Mouse (Mus musculus): ENCODE measurements at regions not wholly inside any gene's neighbourhood (a gene's known extent, or its start where the extent isn't known, plus 50 kb on each side); places are given as distances from the start of the nearest gene placed in this dataset.

DNA sequence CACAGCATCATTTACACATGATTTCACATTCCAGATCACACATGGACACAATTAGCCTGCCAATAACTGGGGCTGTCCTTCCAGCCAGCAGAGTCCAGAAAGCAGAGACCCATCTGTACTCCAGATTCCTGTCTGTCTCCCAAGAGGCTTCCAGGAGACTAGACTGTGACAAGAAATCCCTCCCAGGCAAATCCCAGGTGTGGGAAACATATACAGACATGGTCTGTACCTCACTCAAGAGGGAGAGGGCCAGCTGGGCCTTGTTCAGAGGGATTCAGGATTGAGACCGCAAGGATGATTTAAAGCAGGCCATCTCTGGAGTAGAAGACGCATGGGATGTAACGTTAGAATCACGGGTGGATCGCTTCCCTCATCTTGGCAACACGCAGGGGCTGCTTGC, 182.7 kb upstream of the Prr30 start:
- no peak overlapping the region for H3K4me3 ChIP-seq
- no peaks in the 10 kb centered on the region for H3K36me3 ChIP-seq
- DNase-seq (ENCODE audit: low spot score), result peak; percentile 25
- no peak overlapping the region for H3K27ac ChIP-seq
- no peaks in the 10 kb centered on the region for H3K9me3 ChIP-seq
- H3K4me1 ChIP-seq (replicated peaks), result peaks cover 24% of the 10 kb centered on the region
- WGBS, result 61% methylated on average over 6 of the region's 6 CpGs
- H3K27me3 ChIP-seq (ENCODE audit: insufficient read depth, poor library complexity, severe bottlenecking), result no peaks in the 10 kb centered on the region

DNA sequence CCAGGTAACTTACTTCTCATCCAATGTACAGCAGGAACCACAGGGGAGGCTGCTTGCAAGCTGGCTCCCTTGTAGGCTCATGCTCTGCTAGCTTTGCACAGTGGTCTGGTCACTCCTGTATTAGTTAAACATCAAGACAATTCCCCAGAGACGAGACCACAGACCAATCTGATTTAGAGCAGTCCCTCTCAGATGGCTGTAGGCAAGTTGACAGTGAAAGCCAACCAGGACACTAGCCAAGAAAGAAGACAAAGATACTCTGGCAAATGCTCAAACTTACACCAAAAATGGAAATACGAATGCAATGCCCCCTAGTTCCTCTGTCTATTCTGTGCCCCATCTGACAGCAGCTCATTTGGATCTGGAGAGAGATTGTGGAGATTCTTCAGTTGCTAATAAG, 181.8 kb upstream of the Prr30 start:
- H3K27ac ChIP-seq, result no peak overlapping the region
- H3K4me1 ChIP-seq (replicated peaks), result peaks cover 24% of the 10 kb centered on the region
- H3K4me3 ChIP-seq, result no peak overlapping the region
- no peaks in the 10 kb centered on the region for H3K36me3 ChIP-seq
- 87% methylated on average over 2 of the region's 2 CpGs for WGBS
- no peak for DNase-seq (ENCODE audit: low spot score)
- no peaks in the 10 kb centered on the region for H3K9me3 ChIP-seq
- no peaks in the 10 kb centered on the region for H3K27me3 ChIP-seq (ENCODE audit: insufficient read depth, poor library complexity, severe bottlenecking)

DNA sequence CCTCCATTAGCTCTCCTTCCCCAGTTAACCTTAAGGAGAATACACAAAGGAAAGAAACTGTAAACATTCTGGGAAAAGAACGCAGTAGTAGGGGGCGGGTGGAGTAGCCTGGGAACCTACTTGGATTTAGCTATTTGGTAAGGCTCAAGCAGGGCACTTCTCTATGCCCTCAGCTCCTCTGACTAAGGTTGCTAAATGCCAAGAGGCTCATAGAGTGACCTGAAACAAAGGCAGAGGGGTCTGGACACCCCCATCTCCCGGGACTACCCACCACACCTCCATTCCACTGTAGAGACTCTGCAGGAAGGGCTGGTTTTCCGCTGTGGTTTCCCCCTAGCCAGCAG, 179.5 kb upstream of the Prr30 start:
- no peaks in the 10 kb centered on the region for H3K27me3 ChIP-seq (ENCODE audit: insufficient read depth, poor library complexity, severe bottlenecking)
- H3K4me1 ChIP-seq (replicated peaks), result peaks cover 27% of the 10 kb centered on the region
- no peak for DNase-seq (ENCODE audit: low spot score)
- no peaks in the 10 kb centered on the region for H3K9me3 ChIP-seq
- WGBS, result 52% methylated on average over 4 of the region's 4 CpGs
- H3K36me3 ChIP-seq, result no peaks in the 10 kb centered on the region
- peak overlapping the region; percentile 42; the same call in 1 of the 2 replicates for H3K4me3 ChIP-seq
- H3K27ac ChIP-seq, result peak overlapping the region; percentile 83; the same call in 1 of the 2 replicates

DNA sequence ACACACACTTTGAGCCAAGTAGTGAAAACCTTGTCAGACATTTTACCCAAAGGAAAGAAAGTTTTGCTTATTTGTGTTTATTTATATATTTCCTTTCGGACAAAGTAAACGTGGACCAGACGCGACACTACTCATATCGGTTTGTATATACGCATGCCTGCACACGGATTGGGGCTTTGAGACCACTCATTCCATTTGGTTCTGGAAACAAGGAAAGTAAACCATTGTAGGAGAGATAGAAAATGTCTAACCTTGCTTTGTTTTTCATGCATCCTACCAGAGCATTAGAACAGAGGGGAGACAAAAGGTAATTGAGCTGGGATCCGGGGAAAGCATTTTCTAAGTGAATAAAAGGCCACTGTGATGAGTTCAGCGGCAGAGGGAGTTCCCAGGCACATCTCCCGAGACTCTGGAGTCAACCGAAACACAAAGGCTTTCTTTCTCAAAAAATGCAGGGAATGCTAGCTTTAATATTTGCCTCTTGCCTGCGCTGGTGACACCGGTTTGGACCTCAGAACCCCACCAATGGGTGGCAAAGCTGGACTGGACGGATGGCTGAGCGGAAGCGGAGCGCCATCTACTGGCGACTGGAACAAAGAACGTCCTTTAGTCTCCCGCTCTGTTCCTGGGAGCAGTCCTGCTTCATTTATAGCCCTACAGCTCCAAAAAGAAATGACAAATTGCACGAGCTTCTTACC, 179.0 kb upstream of the Prr30 start:
- H3K9me3 ChIP-seq, result no peaks in the 10 kb centered on the region
- H3K4me3 ChIP-seq, result peak overlapping the region; percentile 42
- peaks cover 27% of the 10 kb centered on the region for H3K4me1 ChIP-seq (replicated peaks)
- H3K36me3 ChIP-seq, result no peaks in the 10 kb centered on the region
- WGBS, result 22% methylated on average over 21 of the region's 21 CpGs
- H3K27ac ChIP-seq, result peak overlapping the region; percentile 83
- DNase-seq (ENCODE audit: low spot score), result peak; percentile 83
- no peaks in the 10 kb centered on the region for H3K27me3 ChIP-seq (ENCODE audit: insufficient read depth, poor library complexity, severe bottlenecking)

DNA sequence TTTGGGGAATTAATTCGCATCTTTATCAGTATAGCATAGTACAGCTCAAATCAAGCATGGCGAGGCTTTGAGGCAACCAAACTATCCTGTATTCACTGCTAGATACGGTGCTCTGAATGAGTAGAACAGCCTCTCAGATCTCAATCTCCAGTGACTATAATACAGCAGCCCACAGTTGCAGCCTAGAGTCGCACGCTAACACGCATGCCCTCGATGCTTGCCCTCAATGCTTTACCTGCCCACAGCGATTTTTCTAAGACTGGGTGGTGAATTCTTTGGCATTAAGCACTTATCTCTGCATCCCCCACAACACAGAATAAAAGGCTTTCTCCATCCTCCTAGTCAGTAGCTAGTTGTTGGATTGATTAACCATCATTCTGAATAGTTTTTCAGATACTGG, 178.4 kb upstream of the Prr30 start:
- WGBS, result 65% methylated on average over 8 of the region's 8 CpGs
- Histone ChIP-seq H3K27me3 (ENCODE audit: insufficient read depth, poor library complexity, severe bottlenecking) (no peaks in the 10 kb centered on the region), H3K4me1 (replicated peaks) (peaks cover 27% of the 10 kb centered on the region), H3K36me3 (no peaks in the 10 kb centered on the region), H3K9me3 (no peaks in the 10 kb centered on the region), H3K4me3 (no peak overlapping the region), H3K27ac (peak overlapping the region; percentile 83)
- DNase-seq (ENCODE audit: low spot score), result no peak

DNA sequence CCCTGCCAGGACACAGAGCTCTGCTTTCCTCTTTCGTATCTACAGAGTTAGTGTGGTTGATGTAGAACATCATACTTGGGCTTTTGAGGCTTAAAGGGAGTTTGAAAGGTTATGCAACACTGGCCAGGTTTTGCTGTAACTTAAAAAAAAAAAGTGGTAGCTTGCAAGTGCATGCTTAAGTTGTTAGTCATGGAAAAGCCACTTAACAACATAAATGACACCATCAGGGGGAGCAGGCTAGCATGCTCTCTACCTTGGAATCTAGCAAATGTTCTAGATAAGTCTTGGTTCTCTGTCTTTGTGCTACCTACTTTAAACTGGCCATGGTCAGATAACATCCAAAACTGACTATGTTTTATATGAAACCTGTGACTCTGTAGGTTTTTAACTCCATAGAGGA, 176.6 kb upstream of the Prr30 start:
- H3K9me3 ChIP-seq, result no peaks in the 10 kb centered on the region
- DNase-seq (ENCODE audit: low spot score), result no peak
- H3K4me3 ChIP-seq, result no peak overlapping the region
- H3K4me1 ChIP-seq (replicated peaks), result peaks cover 19% of the 10 kb centered on the region
- no peaks in the 10 kb centered on the region for H3K36me3 ChIP-seq
- H3K27ac ChIP-seq, result no peak overlapping the region
- no peaks in the 10 kb centered on the region for H3K27me3 ChIP-seq (ENCODE audit: insufficient read depth, poor library complexity, severe bottlenecking)
- 82% methylated on average over 1 of the region's 1 CpGs for WGBS

DNA sequence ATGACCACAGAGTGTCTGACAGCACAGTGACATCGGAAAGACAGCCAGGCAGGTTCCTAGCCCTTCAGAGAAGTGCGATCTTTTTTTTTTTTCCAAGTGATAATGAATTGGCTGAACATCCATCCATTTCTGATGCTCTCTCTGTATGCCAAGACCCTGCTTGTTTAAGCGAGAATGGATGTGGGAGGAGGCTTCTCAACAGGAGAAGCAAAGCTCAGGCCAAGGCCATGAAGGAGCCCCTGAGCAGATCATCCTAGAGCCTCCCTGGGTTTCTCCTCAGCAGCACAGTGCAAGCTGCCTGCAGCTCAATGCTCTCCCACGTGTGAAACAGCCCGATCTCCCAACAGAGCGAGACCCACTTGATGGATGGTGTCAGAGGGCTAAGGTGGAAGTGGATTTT, 175.7 kb upstream of the Prr30 start:
- DNase-seq (ENCODE audit: low spot score), result no peak
- H3K27ac ChIP-seq, result no peak overlapping the region
- H3K36me3 ChIP-seq, result no peaks in the 10 kb centered on the region
- no peaks in the 10 kb centered on the region for H3K9me3 ChIP-seq
- no peak overlapping the region for H3K4me3 ChIP-seq
- no peaks in the 10 kb centered on the region for H3K27me3 ChIP-seq (ENCODE audit: insufficient read depth, poor library complexity, severe bottlenecking)
- peaks cover 19% of the 10 kb centered on the region for H3K4me1 ChIP-seq (replicated peaks)
- 65% methylated on average over 6 of the region's 6 CpGs for WGBS

DNA sequence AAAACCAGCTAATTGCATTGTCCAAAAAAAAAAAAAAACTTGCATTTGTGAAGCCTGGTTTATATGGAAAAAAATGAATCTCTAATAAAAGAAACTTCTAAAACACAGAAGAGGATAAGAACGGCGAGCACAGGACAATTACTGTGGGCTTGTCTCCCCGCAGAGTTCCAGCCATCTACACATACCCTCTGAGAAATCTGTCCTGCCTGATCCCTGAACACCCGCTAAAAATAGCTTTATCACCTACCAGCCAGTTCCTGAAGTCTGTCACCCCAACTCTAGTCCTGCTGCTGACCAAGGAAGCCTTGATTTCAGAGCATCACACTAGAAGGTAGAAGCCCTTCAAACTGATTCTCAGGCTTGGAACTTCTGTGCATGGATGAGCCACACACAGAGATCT, 173.7 kb upstream of the Prr30 start:
- Histone ChIP-seq H3K4me3 (no peak overlapping the region), H3K27ac (no peak overlapping the region), H3K27me3 (ENCODE audit: insufficient read depth, poor library complexity, severe bottlenecking) (no peaks in the 10 kb centered on the region), H3K4me1 (replicated peaks) (peaks cover 11% of the 10 kb centered on the region), H3K9me3 (no peaks in the 10 kb centered on the region), H3K36me3 (no peaks in the 10 kb centered on the region)
- DNase-seq (ENCODE audit: low spot score), result no peak
- WGBS, result 88% methylated on average over 4 of the region's 4 CpGs

DNA sequence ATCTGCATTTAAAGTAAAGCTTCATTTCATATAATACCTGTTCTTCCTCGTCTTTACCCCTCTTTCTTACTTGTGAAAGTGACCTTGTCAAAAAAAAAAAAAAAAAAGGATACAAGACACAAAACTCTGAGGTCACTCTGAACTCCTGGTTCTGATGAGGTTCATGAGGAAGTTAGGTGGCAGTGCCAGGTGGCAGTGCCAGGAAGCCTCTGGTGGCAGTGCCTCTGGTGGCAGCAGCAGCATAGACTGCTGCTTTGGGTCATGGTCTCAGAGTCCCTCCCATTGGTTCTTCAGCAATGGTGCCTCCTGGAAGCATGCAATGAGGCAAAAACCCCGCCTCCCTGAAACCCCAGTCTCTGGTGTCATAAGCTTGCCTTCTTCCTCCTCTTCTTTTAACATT, 159.7 kb upstream of the Prr30 start:
- Histone ChIP-seq H3K4me3 (no peak overlapping the region), H3K27me3 (ENCODE audit: insufficient read depth, poor library complexity, severe bottlenecking) (no peaks in the 10 kb centered on the region), H3K4me1 (replicated peaks) (no peaks in the 10 kb centered on the region), H3K27ac (no peak overlapping the region), H3K36me3 (no peaks in the 10 kb centered on the region), H3K9me3 (no peaks in the 10 kb centered on the region)
- no peak for DNase-seq (ENCODE audit: low spot score)
- WGBS, result 80% methylated on average over 2 of the region's 2 CpGs

DNA sequence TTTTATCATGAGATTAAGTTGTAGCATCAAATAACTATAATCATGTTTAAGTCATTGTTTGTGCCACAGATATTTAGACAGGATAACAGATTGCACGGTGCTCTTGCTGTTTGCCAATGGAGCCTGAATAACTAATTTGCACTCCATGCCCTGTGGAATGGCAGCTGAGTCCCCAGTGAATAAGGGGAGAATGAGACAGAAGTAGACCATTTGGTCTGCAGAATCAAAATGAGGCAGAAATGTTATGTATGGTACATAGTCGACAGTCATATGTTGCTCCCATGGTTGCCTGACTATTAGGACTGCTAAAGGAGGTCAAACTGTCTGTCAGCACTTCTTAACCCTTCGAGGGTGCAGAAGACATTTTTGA, 152.9 kb upstream of the Prr30 start:
- H3K27me3 ChIP-seq (ENCODE audit: insufficient read depth, poor library complexity, severe bottlenecking), result no peaks in the 10 kb centered on the region
- no peak overlapping the region for H3K4me3 ChIP-seq
- peaks cover 25% of the 10 kb centered on the region for H3K4me1 ChIP-seq (replicated peaks)
- H3K9me3 ChIP-seq, result no peaks in the 10 kb centered on the region
- peak overlapping the region; percentile 76 for H3K27ac ChIP-seq
- no peaks in the 10 kb centered on the region for H3K36me3 ChIP-seq
- 27% methylated on average over 3 of the region's 3 CpGs for WGBS
- DNase-seq (ENCODE audit: low spot score), result no peak

DNA sequence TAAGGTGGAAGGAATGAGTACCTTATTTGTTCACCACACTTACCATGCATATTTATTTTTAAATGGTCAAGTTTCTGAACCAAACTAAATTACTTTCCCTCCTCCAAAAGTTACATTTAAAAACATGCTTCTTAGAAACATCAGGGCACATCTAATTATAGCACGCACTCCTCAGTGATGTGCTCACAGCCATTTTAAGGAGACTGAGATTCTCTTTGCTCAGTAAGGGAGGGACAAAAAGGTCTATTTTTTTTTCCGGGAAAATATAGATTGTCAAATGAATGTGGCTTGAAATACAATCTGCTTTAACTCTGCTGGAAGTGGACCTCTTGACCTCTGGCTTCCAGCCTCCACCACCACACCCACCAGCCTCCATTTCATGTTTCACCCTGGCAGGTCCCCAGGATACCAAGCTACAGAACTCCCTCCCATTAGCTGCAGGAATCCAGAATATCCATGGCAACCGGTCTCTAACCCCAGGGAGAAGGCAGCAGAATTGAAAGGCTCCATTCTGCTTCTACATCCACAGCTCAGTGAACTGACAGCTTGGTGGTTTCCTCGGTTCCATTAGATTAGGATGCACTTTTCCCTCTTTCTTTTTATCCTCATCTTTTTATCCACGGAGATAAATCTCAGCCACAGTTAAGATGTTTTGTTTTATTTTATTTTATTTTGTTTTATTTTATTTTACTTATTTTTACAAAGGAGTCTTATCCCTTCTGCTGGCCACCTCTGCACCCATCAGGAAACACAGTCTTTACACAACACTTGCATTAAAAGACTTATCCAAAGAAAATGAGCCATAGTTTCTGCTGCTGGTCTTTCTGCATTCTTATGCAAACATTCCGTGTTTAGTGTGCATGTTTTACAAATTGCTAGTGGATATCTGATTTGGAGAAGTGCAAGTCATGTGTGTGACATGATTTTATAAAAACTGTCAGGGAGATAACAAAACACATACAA, 152.2 kb upstream of the Prr30 start:
- H3K4me1 ChIP-seq (replicated peaks), result peaks cover 25% of the 10 kb centered on the region
- H3K9me3 ChIP-seq, result no peaks in the 10 kb centered on the region
- H3K27me3 ChIP-seq (ENCODE audit: insufficient read depth, poor library complexity, severe bottlenecking), result no peaks in the 10 kb centered on the region
- peak overlapping the region; percentile 76 for H3K27ac ChIP-seq
- DNase-seq (ENCODE audit: low spot score), result peak; percentile 81
- H3K36me3 ChIP-seq, result no peaks in the 10 kb centered on the region
- WGBS, result 11% methylated on average over 6 of the region's 6 CpGs
- no peak overlapping the region for H3K4me3 ChIP-seq

DNA sequence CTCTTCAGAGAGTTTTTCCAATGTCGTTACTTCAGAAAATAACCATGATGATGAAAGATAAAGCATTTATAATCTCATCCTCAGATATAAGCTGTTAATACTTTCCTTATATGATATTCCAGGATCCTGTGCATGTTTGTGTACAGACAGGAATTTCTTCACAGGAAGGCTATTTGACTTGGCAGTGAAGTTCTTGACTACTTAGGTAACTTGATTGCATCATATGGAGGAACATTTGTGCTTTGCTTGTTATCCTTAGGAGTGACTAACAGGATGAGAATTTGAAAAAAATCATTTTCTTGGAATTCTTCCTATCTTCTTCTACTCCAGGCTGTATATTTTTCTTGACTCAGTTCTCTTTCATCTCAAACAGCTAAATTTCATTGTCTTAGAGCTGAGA, 140.2 kb upstream of the Prr30 start:
- Histone ChIP-seq H3K4me3 (no peak overlapping the region), H3K27me3 (ENCODE audit: insufficient read depth, poor library complexity, severe bottlenecking) (no peaks in the 10 kb centered on the region), H3K36me3 (no peaks in the 10 kb centered on the region), H3K27ac (no peak overlapping the region), H3K9me3 (no peaks in the 10 kb centered on the region), H3K4me1 (replicated peaks) (no peaks in the 10 kb centered on the region)
- DNase-seq (ENCODE audit: low spot score), result no peak
- 92% methylated on average over 1 of the region's 1 CpGs for whole genome bisulfite sequencing

DNA sequence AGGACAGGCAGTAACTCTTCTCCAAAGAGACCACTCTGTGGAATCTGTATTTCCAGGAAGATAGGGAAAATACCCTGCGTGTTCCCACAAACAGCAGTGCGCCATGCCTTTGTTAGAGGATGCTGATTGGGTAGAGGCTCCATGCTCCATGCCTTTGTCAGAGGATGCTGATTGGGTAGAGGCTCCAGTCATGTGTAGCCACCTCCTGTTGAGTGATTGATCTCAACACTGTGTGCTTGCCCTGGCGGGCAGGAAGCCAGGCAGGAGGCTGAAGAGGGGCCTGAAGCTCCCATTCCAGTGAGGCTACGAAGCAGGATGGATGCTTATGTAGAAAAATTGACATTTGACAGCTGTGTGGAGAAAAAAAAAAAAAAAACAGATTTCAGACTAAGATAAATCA, 131.9 kb upstream of the Prr30 start:
- no peak overlapping the region for H3K27ac ChIP-seq

More for the DNA sequence above, 131.9 kb upstream of the Prr30 start:
- Histone ChIP-seq H3K36me3 (no peaks in the 10 kb centered on the region), H3K4me3 (no peak overlapping the region), H3K4me1 (replicated peaks) (peaks cover 16% of the 10 kb centered on the region), H3K27me3 (ENCODE audit: insufficient read depth, poor library complexity, severe bottlenecking) (no peaks in the 10 kb centered on the region), H3K9me3 (no peaks in the 10 kb centered on the region)
- DNase-seq (ENCODE audit: low spot score), result peak; percentile 24
- 47% methylated on average over 4 of the region's 4 CpGs for WGBS
